Mouse (Mus musculus) heart, postnatal 14 days (tissue): ENCODE measurements around the gene Birc5. TPM values are rescaled to one million over a fixed set of nuclear protein-coding genes. Genes with fewer than 3 reads are reported as not detected.

ENCODE experiments used
- DNase-seq, 2 experiments: peaks; one replicate each; pipeline ENCODE4 v3.0.0; 2021 to 2022
- intact Hi-C: fragments of 180-260 bp; cut with DNase I; formaldehyde crosslinking; loops from one replicate; pipeline ENCODE4 v1.15.1; 2025
- total RNA-seq, 2 experiments: library from RNA; stranded (reverse); gene quantifications; 2 replicates each; pipeline ENCODE4 v1.2.3; 2021

The Birc5 gene
- total RNA-seq, 2 experiments from 2014 or later, result 3.8 to 9.8 TPM

GRCm38 (mm10) chr11:117847593-117848215 lies 1.3 kb upstream of the Birc5 start:
- intact Hi-C loops, result no loop called here
- DNase-seq, result no peak

DNA sequence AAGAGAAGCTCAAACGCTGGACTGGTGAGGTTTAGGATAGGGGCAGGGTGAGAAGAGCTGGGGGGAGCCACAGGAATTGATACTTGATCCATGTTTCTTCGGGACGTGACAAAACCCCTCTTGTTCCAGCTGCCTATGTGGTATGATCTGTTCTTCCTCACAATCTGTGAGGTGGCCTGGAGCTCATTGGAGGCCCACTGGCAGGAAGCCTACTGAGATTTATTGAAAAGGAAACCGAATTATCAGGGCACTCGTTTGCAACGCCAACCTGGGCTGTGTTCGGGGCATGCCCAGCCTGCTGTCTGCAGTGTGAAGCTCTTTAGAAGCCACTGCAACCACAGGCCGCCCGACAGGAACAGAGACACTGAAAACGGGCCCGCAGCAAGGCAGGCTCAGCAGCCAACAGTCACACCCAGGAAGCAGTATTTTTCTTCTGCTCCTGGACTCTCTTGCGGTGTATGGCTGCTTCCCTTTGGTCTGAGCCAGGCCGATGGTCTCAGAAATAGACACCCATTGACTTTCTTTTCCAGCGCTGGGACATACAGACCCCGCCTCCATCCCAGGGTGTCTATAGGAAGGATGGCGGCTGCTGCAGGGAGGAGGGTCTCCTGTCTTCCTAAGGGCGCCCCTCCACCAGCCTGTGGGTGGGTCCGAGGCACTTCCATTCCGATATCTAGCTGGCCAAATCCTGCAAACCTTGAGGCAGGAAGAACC lies 623 bp upstream of the Birc5 start:
- peak in 1 of 2 experiments; percentile 49 for DNase-seq
- intact Hi-C loops, result no loop called here

GRCm38 (mm10) chr11:117852875-117853274 lies 3.8 kb downstream of the Birc5 start:
- intact Hi-C loops, result no loop called here
- DNase-seq, result no peak

GRCm38 (mm10) chr11:117854241-117854640 lies 5.2 kb downstream of the Birc5 start:
- no peak for DNase-seq
- intact Hi-C loops, result no loop called here

- intact Hi-C loops, result no loop called here
- DNase-seq, result no peak
Observed at GRCm38 (mm10) chr11:117855360-117855759, 6.3 kb downstream of the Birc5 start.

DNA sequence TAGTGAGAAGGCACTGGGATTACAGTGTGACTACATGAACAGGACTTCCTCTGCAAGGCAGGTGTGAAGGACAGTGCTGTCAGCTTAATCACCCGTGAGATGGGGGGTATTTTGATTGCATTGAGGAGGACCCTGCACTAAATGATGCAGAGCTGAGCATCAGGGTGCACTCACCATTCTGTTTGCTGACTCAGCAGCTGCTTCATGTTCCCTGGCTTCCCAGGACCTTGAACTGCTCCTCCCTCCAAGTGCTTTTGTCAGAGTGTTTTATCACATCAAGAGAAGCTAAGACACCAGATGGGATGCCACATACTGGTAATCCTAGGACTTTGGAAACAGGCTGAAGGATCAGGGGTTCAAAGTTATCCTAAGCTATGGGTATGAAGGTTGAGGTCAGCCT lies 6.9 kb downstream of the Birc5 start:
- intact Hi-C loops, result no loop called here
- no peak for DNase-seq

- intact Hi-C loops, result no loop called here
- DNase-seq, result no peak
Observed at GRCm38 (mm10) chr11:117857462-117857861, 8.4 kb downstream of the Birc5 start.

GRCm38 (mm10) chr11:117858392-117858791 lies 9.3 kb downstream of the Birc5 start:
- intact Hi-C loops, result no loop called here
- no peak for DNase-seq

DNA sequence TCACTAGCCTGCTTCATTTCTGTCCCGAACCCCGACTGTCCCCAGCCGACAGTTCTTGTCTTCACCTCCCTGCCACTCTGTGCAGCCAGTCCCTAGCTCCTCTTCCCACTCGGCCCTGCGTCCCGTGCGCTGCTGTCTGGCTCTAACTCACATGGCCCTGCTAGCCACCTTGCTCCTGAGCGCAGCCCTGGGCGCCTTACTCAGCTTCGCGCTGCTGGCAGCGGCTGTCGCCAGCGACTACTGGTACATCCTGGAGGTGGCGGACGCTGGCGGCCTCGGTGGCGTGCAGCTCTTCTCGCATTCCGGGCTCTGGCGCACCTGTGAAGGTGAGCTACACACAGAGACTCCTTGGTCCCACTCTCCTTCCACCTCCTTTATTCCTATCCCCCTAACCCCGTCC lies 11.6 kb downstream of the Birc5 start, which contains the start of gene Tmem235:
TSS of gene Tmem235 (plus strand) at position 152 of the 400 bp plus-strand sequence.
- DNase-seq, result no peak
- intact Hi-C loops, result no loop called here

- no peak for DNase-seq
- intact Hi-C loops, result no loop called here
Observed at GRCm38 (mm10) chr11:117863174-117863856, 14.3 kb downstream of the Birc5 start.

DNA sequence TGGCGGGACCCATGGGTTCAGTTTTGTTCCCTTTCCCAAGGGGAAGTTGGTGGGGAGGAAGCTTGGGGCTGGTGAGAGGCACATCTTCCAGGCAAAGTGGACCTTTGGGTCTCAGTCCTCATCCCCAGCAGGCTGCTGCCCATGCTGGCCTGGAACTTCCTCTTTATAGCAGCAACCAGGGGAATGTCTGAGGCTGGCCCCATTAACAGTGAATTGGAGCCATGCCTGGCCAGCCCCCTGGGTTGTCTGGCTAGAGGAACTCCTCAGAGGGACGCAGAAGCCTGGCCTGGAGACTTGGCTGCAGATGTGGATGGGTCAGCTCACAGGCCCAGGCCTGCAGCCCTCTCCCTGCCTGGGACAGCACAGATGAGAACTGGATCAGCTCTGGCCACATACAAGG lies 15.8 kb downstream of the Birc5 start:
- intact Hi-C loops, result no loop called here
- DNase-seq, result no peak

DNA sequence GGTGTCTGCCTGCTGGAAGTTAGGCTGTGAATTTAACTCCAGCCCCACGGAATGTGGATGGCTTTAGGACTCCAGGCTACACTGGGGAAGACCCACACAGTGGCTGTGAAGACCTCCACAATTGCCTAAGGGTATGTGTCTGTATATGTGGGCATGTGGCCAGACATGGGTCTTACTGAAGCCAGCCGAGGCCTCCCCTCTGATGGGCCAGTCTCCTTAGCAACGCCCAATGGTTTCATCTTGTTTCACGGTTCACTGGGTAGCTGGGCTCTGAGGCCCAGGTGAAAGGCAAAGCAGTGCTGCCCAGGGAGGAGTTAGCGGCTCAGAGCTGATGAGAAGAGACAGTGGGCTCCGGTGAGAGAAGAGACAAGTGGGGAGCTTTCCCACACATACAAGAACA lies 16.9 kb downstream of the Birc5 start:
- intact Hi-C loops, result no loop called here

DNA sequence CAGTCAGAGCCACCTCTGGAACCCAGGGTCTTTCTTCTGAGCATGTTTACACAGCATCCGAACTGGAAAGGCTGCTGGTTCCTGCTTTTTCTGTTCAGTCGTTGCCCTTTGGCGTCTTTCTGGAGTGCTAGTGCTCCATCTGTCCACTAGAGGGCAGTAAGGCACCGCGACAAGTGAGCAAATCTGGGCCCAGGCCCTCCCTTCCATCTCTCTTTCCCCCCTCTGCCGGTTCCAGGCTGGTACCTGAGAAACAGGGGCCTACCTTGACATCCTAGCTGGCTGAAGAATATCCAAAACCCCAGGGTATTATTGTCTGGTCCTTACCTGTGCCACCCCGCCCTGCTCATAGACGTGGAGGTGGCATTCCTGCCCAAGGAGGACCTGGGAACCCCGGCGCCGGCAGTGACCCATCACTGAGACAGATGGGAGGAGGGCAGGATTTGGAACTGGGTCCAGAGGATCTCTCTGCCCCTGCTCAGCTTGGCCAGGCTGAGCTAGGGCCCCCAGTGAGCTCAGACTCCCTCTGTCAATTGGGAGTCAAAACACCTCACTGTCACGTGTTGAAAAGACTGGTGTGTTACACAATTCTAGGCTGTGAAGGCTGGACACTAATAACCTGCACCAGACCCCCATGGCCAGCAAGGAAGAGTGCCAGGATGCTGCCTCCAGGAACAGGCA lies 21.8 kb downstream of the Birc5 start:
- intact Hi-C loops, result loop anchor here (1.0 to 5.0 kb wide), 5 partner anchors 41 to 351 kb away; no protein-coding TSS in a partner anchor
- DNase-seq, result peak; percentile 71 to 84

More for the DNA sequence above, 16.9 kb downstream of the Birc5 start:
- DNase-seq, result no peak

DNA sequence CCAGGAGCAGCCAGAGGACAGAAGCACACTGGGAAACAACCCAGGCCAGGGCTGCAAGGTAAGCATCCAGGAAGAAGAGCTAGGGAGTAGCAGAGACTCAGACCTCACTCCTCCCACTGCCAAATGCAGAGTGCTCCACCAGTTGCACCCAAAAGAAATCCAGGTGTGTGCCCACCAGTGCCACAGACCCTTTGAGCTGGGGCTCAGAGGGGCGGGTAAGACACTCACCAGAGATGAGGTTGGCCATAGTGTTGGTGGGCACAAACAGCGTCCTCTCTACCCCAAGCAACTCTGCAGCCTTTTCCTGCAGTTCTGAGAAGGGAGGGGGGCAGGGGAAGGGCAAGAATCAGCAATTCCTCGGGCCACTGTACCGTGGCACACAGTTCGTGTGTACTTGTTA lies 22.3 kb downstream of the Birc5 start:
- intact Hi-C loops, result loop anchor here (1.0 to 5.0 kb wide), 5 partner anchors 41 to 351 kb away; no protein-coding TSS in a partner anchor
- no peak for DNase-seq

- intact Hi-C loops, result loop anchor here (1.0 to 5.0 kb wide), 5 partner anchors 40 to 350 kb away; no protein-coding TSS in a partner anchor
- no peak for DNase-seq
Observed at GRCm38 (mm10) chr11:117871911-117872584, 23.0 kb downstream of the Birc5 start.

- DNase-seq, result peak; percentile 81 to 83
- intact Hi-C loops, result loop anchor here (5.0 kb wide), 2 partner anchors 94 to 349 kb away; no protein-coding TSS in a partner anchor
Observed at GRCm38 (mm10) chr11:117872861-117873608, 24.0 kb downstream of the Birc5 start, which contains the start of gene Tha1. Gene Tha1 (minus strand): TSS chr11:117873481.

DNA sequence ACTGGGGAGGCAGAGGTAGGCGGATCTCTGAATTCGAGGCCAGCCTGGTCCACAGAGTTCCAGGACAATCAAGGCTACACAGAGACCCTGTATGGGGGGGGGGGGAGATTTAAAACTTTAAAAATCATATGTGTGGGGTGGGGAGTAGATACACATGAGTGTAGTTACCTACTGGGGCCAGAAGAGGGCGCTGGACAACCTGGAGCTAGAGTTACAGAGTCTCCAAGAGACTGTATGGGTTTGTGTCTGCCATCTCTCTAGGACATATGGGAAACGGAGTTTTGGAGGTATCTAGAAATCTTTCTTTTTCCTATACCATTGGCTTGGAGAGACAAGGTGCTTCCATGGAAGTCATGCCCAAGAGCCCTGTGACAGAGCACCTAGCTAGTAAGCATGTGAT lies 25.4 kb downstream of the Birc5 start:
- intact Hi-C loops, result loop anchor here (5.0 kb wide), 2 partner anchors 93 to 348 kb away; no protein-coding TSS in a partner anchor
- DNase-seq, result no peak

DNA sequence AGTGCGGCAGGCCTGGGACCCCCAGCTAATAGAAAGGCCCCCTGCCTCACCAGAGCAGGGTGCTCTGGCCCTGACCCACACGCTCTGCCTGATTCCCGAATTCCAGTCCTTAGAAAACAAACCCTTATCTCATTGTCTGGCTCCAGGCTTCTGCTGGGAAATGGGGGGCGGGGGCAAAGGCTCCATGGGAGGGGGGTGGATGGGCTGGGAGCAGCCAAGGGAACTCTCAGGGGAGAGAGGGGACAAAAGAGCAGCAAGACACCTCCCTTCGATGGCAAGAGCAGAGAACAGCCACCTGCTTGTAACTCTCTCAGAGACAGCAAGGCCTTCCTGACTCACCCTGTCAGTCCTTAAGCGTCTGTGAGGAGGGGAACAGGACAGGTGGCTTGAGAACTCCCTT lies 26.6 kb downstream of the Birc5 start:
- intact Hi-C loops, result no loop called here
- no peak for DNase-seq
